Mouse (Mus musculus) hindbrain, postnatal 0 days (tissue): ENCODE results near the gene Scamp5. TPM values are rescaled to one million over a fixed set of nuclear protein-coding genes. Genes with fewer than 3 reads are reported as not detected.

Experiments
- ATAC-seq: fragments of 200-750 bp; cut with Nextera tagmentation; 2 replicates; pipeline ENCODE4 v1.8.0; 2017; ENCODE audit warnings: mild to moderate bottlenecking, moderate TSS enrichment, moderate library complexity
- DNase-seq: peaks from one replicate; pipeline ENCODE4 v3.0.0-alpha.2; 2015; ENCODE audit warnings: low spot score
- H3K27ac ChIP-seq: fragments of 300-500 bp; sonication (generic); 2 replicates; pipeline ENCODE4 v1.5.1; 2014; ENCODE audit warnings: mild to moderate bottlenecking
- H3K27me3 ChIP-seq: fragments of 300-500 bp; sonication (generic); 2 replicates; pipeline ENCODE4 v1.6.1; 2014; ENCODE audit warnings: low read length, mixed read lengths; ENCODE audit not compliant: insufficient read depth
- H3K36me3 ChIP-seq: fragments of 300-500 bp; sonication (generic); 2 replicates; pipeline ENCODE4 v1.6.1; 2014; ENCODE audit warnings: low read length, mixed read lengths; ENCODE audit not compliant: insufficient read depth
- H3K4me1 ChIP-seq: fragments of 300-500 bp; sonication (generic); 2 replicates; pipeline ENCODE4 v1.6.1; 2014; ENCODE audit warnings: antibody characterized with exemption, low read length, mixed read lengths; ENCODE audit not compliant: insufficient read depth
- H3K4me2 ChIP-seq: fragments of 300-500 bp; sonication (generic); 2 replicates; pipeline ENCODE4 v1.6.1; 2014; ENCODE audit warnings: low read depth, mild to moderate bottlenecking, low read length, moderate library complexity, mixed read lengths
- H3K4me3 ChIP-seq: fragments of 300-500 bp; sonication (generic); 2 replicates; pipeline ENCODE4 v1.5.1; 2014; ENCODE audit warnings: low read length
- H3K9ac ChIP-seq: fragments of 300-500 bp; sonication (generic); replicated peaks from 2 replicates; pipeline ENCODE4 v1.6.1; 2014; ENCODE audit warnings: mild to moderate bottlenecking, low read length, moderate library complexity, mixed read lengths
- H3K9me3 ChIP-seq: fragments of 300-500 bp; sonication (generic); 2 replicates; pipeline ENCODE4 v1.6.1; 2016; ENCODE audit warnings: low read length, mixed read lengths
- CTCF ChIP-seq: IDR thresholded peaks from 2 replicates; pipeline ENCODE4 v1.5.1; 2016; ENCODE audit warnings: antibody characterized with exemption, control low read depth, low read depth
- WGBS: fragments of 180-500 bp; shearing (Covaris S2); extraction: QIAGEN DNeasy Blood & Tissue Kit; methylation state at CpG from one replicate; pipeline ENCODE4 v1.1.7; 2014; 5-methylcytosine and 5-hydroxymethylcytosine counted together
- polyA plus RNA-seq: library from polyadenylated mRNA; unstranded; fragments of >200 nt; fragmentation: Nextera tagmentation; extraction: Ambion mirVana; gene quantifications from 2 replicates; pipeline ENCODE4 v1.2.1, GENCODE M21; 2015
- total RNA-seq: library from RNA; depleted of rRNA; stranded (reverse); fragments of >200 nt; gene quantifications from 2 replicates; pipeline ENCODE4 v1.2.3, GENCODE M21; 2014

Scamp5 gene
- total and polyA plus RNA-seq, 2 experiments from 2014 or later, result 163 to 375 TPM

DNA sequence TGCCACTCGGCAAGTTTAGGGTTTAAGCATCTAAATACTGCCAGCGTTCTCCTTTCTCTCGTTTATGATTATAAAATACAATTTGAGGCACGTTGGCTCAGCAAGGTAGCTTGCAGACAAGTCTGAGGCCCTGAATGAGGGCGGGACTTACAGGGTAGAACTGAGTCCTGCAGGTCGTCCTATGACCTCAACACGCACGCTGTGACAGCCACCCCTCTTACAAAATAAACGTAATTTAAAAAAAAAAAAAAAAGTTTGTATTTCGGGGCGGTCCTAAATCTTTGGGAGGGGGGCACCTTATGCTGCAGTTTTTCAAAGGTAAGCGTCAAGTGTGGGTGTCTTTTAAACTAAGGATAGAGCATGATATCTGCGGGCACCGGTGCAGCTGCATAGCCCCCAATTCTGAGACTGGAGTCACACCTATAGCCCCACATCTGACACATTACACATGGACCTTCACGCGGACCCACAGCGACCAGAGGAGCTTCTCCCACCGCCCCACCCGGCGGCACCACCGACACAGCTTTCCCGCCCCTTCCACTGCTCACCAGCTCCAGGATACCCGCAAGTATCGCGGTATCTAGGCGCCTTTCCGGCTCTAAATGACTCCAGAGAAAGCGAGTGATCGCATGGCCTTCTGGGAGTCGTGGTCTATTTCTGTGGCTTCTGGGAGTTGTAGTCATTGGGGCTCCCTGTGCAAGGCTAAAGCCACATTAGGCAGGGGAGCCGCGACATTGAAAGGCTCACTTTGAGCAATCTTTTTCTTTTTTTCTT lies 28.2 kb downstream of the Scamp5 start, which contains the start of gene Ppcdc:
Gene Ppcdc, minus strand, starts transcription at position 603 of the 774 bp plus-strand sequence.
- DNase-seq (peak; percentile 97), ATAC-seq (peak; percentile 96)
- peak; percentile 1; the same call in 1 of the 2 replicates for TF ChIP-seq CTCF
- WGBS, result 2% methylated on average over 32 of the region's 32 CpGs
- Histone ChIP-seq H3K4me3 (peak within 1 kb of the TSS; percentile 45), H3K27me3 (no peaks in the 10 kb centered on the region), H3K9me3 (no peaks in the 10 kb centered on the region), H3K27ac (peak within 1 kb of the TSS; percentile 71; the same call in 1 of the 2 replicates), H3K4me2 (peak within 1 kb of the TSS; percentile 75), H3K9ac (peak within 1 kb of the TSS; percentile 51; the same call in 1 of the 2 replicates), H3K4me1 (no peaks in the 10 kb centered on the region), H3K36me3 (peaks cover 16% of the 10 kb centered on the region; the same call in 1 of the 2 replicates)

DNA sequence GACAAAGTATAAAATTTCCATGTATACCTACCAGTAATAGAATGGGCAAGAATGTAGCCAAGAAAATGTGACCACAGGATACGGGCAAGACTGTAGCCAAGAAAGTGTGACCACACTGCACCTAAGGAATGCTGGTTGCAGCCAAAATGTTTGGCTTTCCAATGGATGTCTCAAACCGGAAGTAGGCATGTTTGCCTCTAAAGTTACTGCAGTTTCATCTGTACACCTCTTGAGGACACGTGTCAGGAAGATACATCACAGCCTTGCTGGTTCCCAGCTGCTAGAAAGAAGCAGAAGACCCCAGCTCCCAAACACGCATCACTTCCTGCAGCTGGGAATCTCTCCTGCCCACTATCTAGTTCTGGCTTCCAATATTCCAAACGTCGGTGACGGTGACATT lies 28.8 kb downstream of the Scamp5 start:
- no peak for ATAC-seq
- Histone ChIP-seq H3K9me3 (no peaks in the 10 kb centered on the region), H3K4me1 (no peaks in the 10 kb centered on the region), H3K27ac (peak overlapping the region; percentile 71; the same call in 1 of the 2 replicates), H3K9ac (0 out of 2 replicates have a peak overlapping the region, but pooled peaks have one; percentile 51), H3K36me3 (peaks cover 14% of the 10 kb centered on the region; the same call in 1 of the 2 replicates), H3K4me3 (peak overlapping the region; percentile 45), H3K27me3 (no peaks in the 10 kb centered on the region), H3K4me2 (peak overlapping the region; percentile 75)
- peak; percentile 25 for DNase-seq
- 36% methylated on average over 7 of the region's 7 CpGs for WGBS
- TF ChIP-seq CTCF, result no peak

DNA sequence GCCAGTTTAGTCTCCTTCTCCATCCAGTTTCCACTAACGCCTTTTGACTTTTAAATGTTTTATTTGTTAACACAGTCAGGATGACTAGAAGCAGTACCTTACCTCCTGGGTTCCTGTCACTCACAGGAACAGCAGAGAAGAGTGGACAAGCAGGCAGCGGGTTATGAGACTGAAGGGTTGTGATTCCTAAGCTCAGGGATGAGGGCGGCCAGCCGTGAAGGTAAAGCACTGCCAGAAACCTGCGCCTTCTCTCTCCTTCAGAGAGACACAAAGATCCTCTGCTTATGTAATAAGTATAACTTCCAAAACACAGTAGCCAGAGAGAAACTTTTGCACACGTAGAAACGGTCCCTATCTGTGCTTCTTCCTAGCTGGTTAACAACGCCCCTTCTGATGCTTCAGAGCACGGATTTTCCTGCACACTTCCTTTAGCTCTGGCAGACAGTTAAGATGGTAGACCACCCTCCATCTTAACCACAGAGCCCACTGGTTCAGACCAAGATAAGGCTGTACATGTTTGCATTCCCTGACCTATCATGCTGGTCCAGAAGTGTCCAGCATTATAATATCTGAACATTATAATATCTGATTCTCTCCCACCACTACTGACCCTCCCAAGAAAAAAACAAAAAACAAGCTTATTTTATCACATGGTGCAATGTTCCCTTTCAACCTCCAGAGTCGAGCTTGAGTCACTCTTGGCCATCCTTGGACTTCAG lies 29.8 kb downstream of the Scamp5 start:
- Histone ChIP-seq H3K27me3 (no peaks in the 10 kb centered on the region), H3K9me3 (no peaks in the 10 kb centered on the region), H3K36me3 (0 out of 2 replicates have a peak, but pooled peaks cover 6% of the 10 kb centered on the region), H3K4me1 (peaks cover 5% of the 10 kb centered on the region; the same call in 1 of the 2 replicates), H3K4me3 (no peak overlapping the region), H3K4me2 (no peak overlapping the region), H3K9ac (no peak overlapping the region), H3K27ac (no peak overlapping the region)
- WGBS, result 82% methylated on average over 10 of the region's 10 CpGs
- DNase-seq, result no peak
- ATAC-seq, result no peak
- TF ChIP-seq CTCF, result no peak

DNA sequence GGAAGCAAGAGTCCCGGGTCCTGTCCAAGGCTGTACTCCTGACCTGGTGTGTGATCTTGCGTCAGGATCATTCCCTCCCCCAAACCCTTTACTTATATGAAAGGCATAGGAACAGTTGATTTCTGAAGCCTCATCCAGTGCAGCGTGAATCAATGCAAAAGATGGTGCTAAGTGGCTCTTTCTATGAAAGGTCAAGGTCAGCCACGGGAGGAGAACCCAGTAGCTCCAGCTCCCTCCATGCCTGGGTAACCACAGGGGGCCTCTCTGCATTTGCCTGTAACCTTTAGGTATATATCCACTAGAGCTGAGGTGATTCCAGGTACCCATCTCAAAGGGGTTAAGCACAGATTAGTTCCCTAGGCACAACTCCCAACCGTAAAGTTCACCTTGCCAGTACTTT lies 31.7 kb downstream of the Scamp5 start:
- 84% methylated on average over 5 of the region's 5 CpGs for WGBS
- H3K9me3 ChIP-seq, result no peaks in the 10 kb centered on the region

DNA sequence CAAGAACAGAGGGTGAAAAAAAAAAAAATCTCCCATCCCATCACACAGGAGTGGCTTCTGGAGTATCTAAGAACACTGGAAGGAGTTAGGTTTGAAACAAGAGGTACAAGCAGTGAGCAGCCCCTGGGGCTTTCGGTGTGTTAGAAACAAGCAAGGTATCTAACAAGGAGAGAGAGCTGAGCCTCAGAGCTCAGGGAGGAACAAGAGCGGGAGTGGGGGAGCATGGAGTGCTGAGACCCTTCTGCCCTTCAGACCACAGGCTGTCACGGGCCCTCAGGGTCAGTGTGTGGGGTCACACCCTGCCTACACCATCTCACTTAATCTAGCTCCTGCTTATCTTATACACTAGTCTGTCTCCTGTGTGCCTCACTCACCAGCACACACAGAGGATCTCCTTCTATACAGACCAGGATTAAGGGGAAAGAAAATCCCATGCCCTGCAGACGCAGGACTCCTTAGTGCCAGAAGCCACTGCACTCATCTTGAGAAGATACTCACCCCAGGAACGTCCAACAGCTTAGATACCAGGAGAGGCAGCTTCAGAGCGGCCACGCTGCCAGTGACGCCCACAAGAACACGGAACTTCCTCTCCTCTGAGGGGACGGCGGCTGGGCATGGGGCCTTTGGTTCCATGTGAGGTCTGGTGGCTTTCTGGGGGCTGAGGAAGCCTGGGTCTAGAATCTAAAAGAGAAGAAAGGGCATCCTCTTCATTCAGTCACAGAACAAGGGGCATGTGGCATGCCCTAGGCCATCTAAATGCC lies 33.3 kb downstream of the Scamp5 start:
- Histone ChIP-seq H3K36me3 (no peaks in the 10 kb centered on the region), H3K4me1 (peaks cover 11% of the 10 kb centered on the region; the same call in 1 of the 2 replicates), H3K27me3 (no peaks in the 10 kb centered on the region), H3K9ac (no peak overlapping the region), H3K27ac (no peak overlapping the region), H3K9me3 (no peaks in the 10 kb centered on the region), H3K4me3 (no peak overlapping the region), H3K4me2 (no peak overlapping the region)
- 95% methylated on average over 11 of the region's 11 CpGs for WGBS
- no peak for TF ChIP-seq CTCF
- ATAC-seq (no peak), DNase-seq (no peak)

More for the DNA sequence above, 31.7 kb downstream of the Scamp5 start:
- DNase-seq, result no peak
- no peak for TF ChIP-seq CTCF
- Histone ChIP-seq H3K4me1 (peaks cover 11% of the 10 kb centered on the region; the same call in 1 of the 2 replicates), H3K9ac (no peak overlapping the region), H3K27ac (no peak overlapping the region), H3K4me2 (no peak overlapping the region), H3K27me3 (no peaks in the 10 kb centered on the region), H3K36me3 (no peaks in the 10 kb centered on the region), H3K4me3 (no peak overlapping the region)
- no peak for ATAC-seq
